Mouse (Mus musculus) MEL (cell line): Measurements from ENCODE around the gene Ociad1.

ENCODE experiments used
- CHD1 ChIP-seq: IDR thresholded peaks from 2 replicates; pipeline ENCODE4 v1.6.1; 2012; ENCODE audit warnings: low read depth, mild to moderate bottlenecking, inconsistent platforms, low read length, improper control_type of control experiment
- CTCF ChIP-seq, 3 experiments: IDR thresholded peaks in 2 of 3; conservative IDR thresholded peaks in 1 of 3; 2 replicates each; pipeline ENCODE4 v1.5.1; 2011 to 2012; ENCODE audit warnings: low read length in 3 of 3, low read depth in 2 of 3, mild to moderate bottlenecking in 2 of 3, improper control_type of control experiment in 1 of 3, inconsistent platforms in 1 of 3, mixed read lengths in 1 of 3, moderate library complexity in 1 of 3; ENCODE audit not compliant: control insufficient read depth in 1 of 3, insufficient read depth in 1 of 3, poor library complexity in 1 of 3, severe bottlenecking in 1 of 3
- ELF1 ChIP-seq: IDR thresholded peaks from 2 replicates; pipeline ENCODE4 v1.6.1; 2014; ENCODE audit warnings: low read depth, mild to moderate bottlenecking, inconsistent platforms, low read length, improper control_type of control experiment, moderate library complexity
- EP300 ChIP-seq, 2 experiments: IDR thresholded peaks; 2 replicates each; pipeline ENCODE4 v1.6.1; 2011; ENCODE audit warnings: improper control_type of control experiment in 2 of 2, low read length in 2 of 2, low read depth in 1 of 2, mild to moderate bottlenecking in 1 of 2
- KAT2A ChIP-seq: conservative IDR thresholded peaks from 2 replicates; pipeline ENCODE4 v1.6.1; 2012; ENCODE audit warnings: low read depth, low read length, improper control_type of control experiment, inconsistent platforms
- MAFK ChIP-seq: IDR thresholded peaks from 2 replicates; pipeline ENCODE4 v1.6.1; 2011; ENCODE audit warnings: low read depth, mild to moderate bottlenecking, low read length, improper control_type of control experiment, borderline replicate concordance
- NELFE ChIP-seq: IDR thresholded peaks from 2 replicates; pipeline ENCODE4 v1.6.1; 2011; ENCODE audit warnings: low read depth, low read length, improper control_type of control experiment
- POLR2A ChIP-seq, 2 experiments: IDR thresholded peaks; 2 replicates each; pipeline ENCODE4 v1.6.1; 2011 to 2012; ENCODE audit warnings: low read length in 2 of 2, mild to moderate bottlenecking in 2 of 2, control low read depth in 1 of 2, improper control_type of control experiment in 1 of 2, low read depth in 1 of 2, moderate library complexity in 1 of 2; ENCODE audit not compliant: control insufficient read depth in 1 of 2, insufficient read depth in 1 of 2, poor library complexity in 1 of 2
- POLR2AphosphoS2 ChIP-seq: IDR thresholded peaks from 2 replicates; pipeline ENCODE4 v1.6.1; 2011; ENCODE audit warnings: low read length, improper control_type of control experiment
- TCF12 ChIP-seq: IDR thresholded peaks from 2 replicates; pipeline ENCODE4 v1.6.1; 2014; ENCODE audit warnings: low read depth, mild to moderate bottlenecking, inconsistent platforms, low read length, improper control_type of control experiment, moderate library complexity
- USF1 ChIP-seq: IDR thresholded peaks from 2 replicates; pipeline ENCODE4 v1.6.1; 2014; ENCODE audit warnings: low read depth, mild to moderate bottlenecking, inconsistent platforms, low read length, improper control_type of control experiment, moderate library complexity
- USF2 ChIP-seq, 2 experiments: IDR thresholded peaks; 2 replicates each; pipeline ENCODE4 v1.6.1; 2011 to 2012; ENCODE audit warnings: improper control_type of control experiment in 2 of 2, low read length in 2 of 2, borderline replicate concordance in 1 of 2, inconsistent platforms in 1 of 2, low read depth in 1 of 2, mild to moderate bottlenecking in 1 of 2; ENCODE audit not compliant: insufficient read depth in 1 of 2
- ZMIZ1 ChIP-seq: IDR thresholded peaks from 2 replicates; pipeline ENCODE4 v1.6.1; 2012; ENCODE audit warnings: low read depth, mild to moderate bottlenecking, inconsistent platforms, low read length, improper control_type of control experiment, moderate library complexity

DNA sequence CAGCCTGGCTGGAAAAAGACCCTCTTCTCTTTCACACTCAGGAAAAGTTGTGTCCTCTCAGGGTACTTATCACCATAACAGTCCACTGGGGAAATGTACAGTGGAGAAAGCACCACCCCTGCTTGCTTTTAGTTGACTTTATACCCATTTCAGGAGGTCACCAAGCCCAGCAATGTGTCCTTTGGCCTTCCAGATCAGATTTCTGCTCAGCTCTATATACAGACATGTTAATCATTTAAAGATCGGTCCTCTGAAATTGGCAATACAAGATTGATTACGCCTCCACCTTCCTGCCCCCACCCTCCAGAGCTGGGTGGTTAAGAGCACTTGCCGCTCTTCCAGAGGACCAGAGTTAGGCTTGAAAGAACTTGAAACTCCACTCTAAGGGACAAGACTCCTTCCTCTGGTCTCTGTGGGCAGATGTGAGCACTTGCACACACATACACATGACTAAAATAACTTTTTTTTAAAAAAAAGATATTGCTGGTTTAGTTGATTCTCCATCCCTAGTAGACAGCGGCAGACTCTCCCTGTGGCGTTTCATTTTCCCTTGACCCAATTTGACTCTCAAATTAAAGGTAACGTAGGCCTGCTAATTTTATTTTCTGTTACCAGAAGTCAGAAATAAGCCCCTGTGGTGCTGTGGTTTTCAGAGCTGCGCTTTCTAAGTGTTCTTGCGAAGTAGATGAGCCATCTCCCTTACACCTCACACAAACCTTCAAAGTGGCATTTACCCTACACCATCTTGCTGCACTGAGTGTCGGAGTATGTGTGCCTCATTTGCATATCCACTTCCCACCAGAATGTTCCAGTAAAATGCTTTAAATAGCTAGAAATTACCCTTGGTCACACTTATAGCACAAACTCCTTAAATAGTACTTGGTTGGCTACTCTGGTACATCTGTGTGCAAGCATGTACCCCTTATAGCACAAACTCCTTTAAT lies 47.5 kb downstream of the Ociad1 start:
- no peak for TF ChIP-seq USF1
- no peak for TF ChIP-seq KAT2A
- no peak for TF ChIP-seq EP300 (IDR thresholded peaks at IDR 0.05; ENCODE audit: low read depth in 1 of 2, low read length in 2 of 2)
- TF ChIP-seq CTCF (IDR thresholded peaks at IDR 0.05 in 2 of 3, conservative IDR thresholded peaks at IDR 0.05 in 1 of 3; ENCODE audit: control insufficient read depth in 1 of 3, insufficient read depth in 1 of 3, low read depth in 2 of 3, low read length in 3 of 3, poor library complexity in 1 of 3, severe bottlenecking in 1 of 3): no peak
- no peak for TF ChIP-seq ELF1
- no peak for TF ChIP-seq USF2 (IDR thresholded peaks at IDR 0.05; ENCODE audit: borderline replicate concordance in 1 of 2, insufficient read depth in 1 of 2, low read depth in 1 of 2, low read length in 2 of 2)
- TF ChIP-seq POLR2AphosphoS2: no peak
- TF ChIP-seq CHD1: no peak
- TF ChIP-seq MAFK: no peak
- TF ChIP-seq TCF12: no peak
- TF ChIP-seq NELFE: no peak
- TF ChIP-seq ZMIZ1: no peak
- no peak for TF ChIP-seq POLR2A (IDR thresholded peaks at IDR 0.05; ENCODE audit: control insufficient read depth in 1 of 2, insufficient read depth in 1 of 2, low read depth in 1 of 2, low read length in 2 of 2, poor library complexity in 1 of 2)
